Mouse (Mus musculus): ENCODE measurements at regions not wholly inside any gene's neighbourhood (a gene's known extent, or its start where the extent isn't known, plus 50 kb on each side); places are given as distances from the start of the nearest gene placed in this dataset.

DNA sequence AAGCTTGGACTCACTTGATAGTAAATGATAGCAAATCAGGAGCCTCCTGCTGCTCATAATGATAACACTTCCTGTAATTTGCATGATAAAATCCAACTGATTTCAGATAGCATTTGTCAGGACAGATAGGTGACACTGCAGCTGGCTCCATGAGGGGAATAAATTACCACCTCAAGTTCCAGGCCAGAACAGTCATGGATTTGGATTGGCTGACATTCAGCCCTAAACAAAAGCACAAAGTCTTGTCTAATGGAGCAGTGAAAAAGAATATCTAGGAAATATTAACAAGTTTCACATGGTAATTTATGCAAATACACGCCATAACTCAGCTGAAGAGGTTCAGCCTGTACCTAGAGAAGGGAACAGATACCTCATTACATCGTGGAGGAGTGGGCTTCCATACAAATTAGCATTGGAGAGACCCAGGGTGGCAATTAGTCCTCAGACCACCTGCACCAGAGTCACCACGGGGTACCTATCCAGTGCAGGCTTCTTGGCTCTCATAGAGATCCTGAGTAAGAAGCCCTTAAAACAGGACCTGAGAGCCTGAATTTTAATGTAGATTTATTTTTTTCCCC is 587.3 kb upstream of the Plxna2 start:
- TF ChIP-seq CTCF (IDR thresholded peaks at IDR 0.05; ENCODE audit: low read depth, low read length): no peak
- no peak for TF ChIP-seq POLR2A (IDR thresholded peaks at IDR 0.05; ENCODE audit: borderline replicate concordance, low read depth, low read length)
